Mouse (Mus musculus) ES-CJ7 (cell line): ENCODE measurements around the gene Trim45.
A peak's percentile ranks its signal among the peaks of the same experiment; 100 is the strongest.

Source experiments
- DNase-seq: peaks from one replicate; pipeline ENCODE4 v3.0.0; 2011; ENCODE audit warnings: low read depth, low spot score

Trim45 gene

GRCm38 (mm10) chr3:100931332-100932076 is 9.5 kb downstream of the Trim45 start:
- DNase-seq, result no peak

DNA sequence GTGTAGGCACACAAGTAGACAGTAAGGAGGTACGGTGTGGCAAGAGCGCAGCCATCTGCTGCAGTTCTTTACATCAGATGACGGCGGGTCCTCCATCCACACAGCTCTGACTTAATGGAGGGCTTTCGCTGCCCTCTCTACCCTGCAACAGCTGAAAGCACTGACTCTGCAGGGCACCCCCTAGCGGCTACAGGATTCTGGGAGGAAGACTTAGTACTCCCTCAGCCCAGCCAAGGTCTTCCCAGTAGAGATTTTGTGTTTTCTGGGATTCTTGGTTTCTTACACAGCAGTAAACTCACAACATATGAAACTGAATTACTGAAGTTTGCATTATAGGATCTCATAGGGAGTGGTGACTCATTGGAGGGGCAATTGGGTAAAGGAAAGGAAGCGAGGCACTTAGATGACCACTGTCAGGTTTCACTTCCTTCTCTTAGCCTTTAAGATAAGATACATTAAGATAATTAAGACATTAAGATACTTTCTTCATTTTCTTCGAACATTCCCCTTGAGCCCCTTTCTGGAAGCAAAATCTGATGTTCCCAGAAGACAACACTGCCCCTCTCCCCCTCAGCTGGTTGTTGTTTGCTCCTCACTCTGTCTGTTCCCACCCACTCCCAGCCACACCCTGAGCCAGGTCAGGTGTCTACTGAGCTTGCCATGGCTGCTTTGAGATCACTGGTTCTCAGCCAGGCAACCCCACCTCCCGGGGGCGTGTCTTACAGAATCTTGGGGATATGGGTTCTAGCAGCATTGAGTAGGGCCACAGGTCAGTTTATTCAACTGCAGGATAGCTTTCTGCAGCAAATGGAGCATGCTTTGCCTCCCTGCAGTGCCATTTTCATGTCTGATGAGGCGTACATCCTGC is 10.3 kb downstream of the Trim45 start:
- peak; percentile 81 for DNase-seq

DNA sequence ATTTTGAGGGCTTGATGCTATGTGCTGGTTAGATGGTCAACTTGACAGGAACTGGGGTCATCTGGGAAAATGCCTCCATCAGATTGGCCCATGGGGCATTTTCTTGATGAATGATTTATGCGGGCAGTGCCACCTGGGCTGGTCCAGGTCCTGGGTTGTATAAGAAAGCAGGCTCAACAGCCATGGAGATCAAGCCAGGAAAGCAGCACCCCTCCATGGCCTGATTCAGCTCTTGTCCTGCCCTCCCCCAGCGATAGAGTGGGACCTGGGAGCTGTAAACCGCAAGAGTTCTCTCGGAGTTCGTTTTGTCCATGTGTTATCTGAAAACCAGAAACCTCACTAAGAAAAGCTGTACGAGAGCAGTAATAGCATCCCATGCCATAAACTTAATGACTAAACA is 13.5 kb downstream of the Trim45 start:
- DNase-seq, result no peak

- no peak for DNase-seq
Measured at GRCm38 (mm10) chr3:100936201-100936600, 14.2 kb downstream of the Trim45 start.

- no peak for DNase-seq
Measured at GRCm38 (mm10) chr3:100938211-100938610, 16.2 kb downstream of the Trim45 start.

GRCm38 (mm10) chr3:100940496-100941037 is 18.6 kb downstream of the Trim45 start:
- no peak for DNase-seq

- no peak for DNase-seq
Measured at GRCm38 (mm10) chr3:100947286-100947685, 25.3 kb downstream of the Trim45 start.

- no peak for DNase-seq
Measured at GRCm38 (mm10) chr3:100951531-100951930, 29.5 kb downstream of the Trim45 start.

DNA sequence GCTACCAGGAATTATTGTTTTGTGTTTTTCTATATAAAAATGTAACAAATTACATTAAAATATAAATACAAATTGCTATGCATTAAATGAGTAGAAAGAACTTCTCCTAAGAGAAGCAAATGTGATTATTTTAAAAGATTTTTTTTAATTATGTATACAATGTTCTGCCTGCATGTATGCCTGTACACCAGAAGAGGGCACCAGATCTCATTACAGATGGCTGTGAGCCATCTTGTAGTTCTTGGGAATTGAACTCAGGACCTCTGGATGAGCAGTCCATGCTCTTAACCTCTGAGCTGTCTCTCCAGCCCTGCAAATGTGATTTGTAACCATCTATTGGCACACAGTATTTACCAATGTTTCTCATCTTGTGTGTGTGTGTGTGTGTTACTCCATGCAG is 32.6 kb downstream of the Trim45 start:
- DNase-seq, result peak; percentile 30

DNA sequence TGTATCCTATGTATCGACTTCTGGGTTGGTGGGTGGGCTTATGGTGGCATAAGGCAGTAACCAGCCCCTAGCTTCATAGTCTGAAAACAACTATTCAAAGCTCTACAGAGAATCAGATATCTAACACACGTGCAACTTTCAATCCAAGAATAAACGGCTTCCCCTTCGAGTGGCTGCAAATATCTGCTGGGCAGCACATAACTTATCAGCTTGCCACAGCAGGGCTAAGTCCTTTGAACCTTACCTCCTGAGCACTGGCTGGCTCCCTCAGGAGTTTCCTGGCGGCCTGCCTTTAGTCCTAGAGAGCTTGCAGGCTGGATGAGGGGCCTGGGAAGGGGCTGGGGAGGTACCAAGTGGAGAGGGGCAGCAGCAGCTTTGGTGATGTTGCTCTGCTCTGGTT is 39.0 kb downstream of the Trim45 start:
- no peak for DNase-seq

- no peak for DNase-seq
Measured at GRCm38 (mm10) chr3:100961501-100961900, 39.5 kb downstream of the Trim45 start.

DNA sequence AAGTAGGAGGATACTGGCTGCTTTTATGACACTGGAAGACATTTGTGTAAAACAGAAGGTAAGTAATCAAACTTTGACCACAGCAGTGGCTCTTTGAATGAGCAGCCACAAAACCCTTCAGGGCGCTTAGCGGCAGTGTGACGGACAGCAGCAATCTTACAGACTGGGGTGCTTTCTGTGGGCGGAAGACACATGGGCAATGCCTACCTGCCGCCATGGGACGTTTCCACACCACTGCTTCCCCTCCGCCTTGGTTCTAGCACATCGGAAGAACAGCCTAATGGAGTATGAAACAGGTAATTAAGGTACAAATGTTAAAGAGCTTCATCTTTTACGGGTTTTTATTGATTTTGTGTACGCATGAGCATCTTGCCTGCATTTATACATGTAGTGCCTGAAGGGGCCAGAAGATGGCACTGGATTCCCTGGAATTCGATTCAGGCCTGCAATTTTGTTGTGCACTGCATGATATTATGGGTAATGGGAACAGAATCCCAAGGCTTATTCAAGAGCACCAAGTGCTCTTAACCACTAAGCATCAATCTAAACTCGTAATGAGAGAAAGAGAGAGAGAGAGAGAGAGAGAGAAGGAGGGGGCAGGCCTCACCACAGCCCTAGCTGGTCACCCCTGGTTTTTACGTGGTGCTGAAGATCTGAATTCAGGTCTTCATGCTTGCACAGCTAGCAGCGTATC is 42.0 kb downstream of the Trim45 start:
- peak; percentile 36 for DNase-seq

GRCm38 (mm10) chr3:100969176-100969917 is 47.3 kb downstream of the Trim45 start, which contains the start of gene Ttf2:
TSS of gene Ttf2 (minus strand) at chr3:100969663.
- peak; percentile 94 for DNase-seq

DNA sequence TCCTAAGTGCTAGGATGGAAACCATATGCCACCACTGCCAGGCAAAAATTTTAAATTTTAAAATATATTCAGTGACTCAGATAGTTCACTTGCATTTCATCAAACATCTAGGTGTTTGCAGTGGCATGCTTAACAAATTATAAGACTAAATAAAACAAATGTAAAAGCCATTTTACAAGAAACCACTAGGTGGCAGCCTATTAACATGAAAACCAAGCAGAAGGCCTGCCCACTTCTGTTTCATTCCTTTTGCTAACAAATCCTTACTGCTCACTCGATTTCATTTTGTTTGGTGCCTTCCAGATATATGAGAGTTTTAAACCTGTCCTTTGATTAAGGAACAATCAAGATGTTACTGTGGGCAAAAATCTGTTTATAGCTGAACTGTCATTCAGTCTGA is 51.9 kb downstream of the Trim45 start:
- DNase-seq, result peak; percentile 63

DNA sequence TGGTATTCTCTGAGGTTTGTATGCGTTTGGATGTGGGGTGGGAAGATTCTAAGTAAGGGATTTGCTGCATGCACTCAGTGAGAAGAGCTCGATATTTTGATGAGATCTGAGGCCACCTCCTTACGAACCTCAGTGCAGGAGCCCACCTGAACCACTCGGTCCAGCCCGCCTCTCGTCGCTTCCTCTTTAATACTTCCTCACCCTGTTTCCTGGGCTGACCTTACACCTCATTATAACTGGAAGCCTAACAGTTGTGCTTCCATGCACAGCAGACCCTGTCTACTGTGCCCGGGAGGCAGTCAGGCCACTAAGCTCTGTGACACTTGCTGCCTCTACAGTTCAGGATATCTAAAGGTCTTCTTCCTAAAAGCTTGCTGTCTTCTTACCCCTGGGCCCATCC is 57.3 kb downstream of the Trim45 start:
- DNase-seq, result no peak
